Mouse (Mus musculus) 416B (cell line): ENCODE measurements around the gene Vps4a.
"Not testable (repeated sequence)": the region's sequence is repeated elsewhere in the genome, so short reads cannot be mapped to it uniquely, and the experiment has no call there.

Source experiments
- DNase-seq: peaks from one replicate; pipeline ENCODE4 v3.0.0; 2011; ENCODE audit warnings: low read depth

Vps4a gene

GRCm38 (mm10) chr8:107030650-107031576 is at the start of gene Vps4a:
Vps4a (plus strand) TSS chr8:107031222.
- DNase-seq, result peak; percentile 90

- DNase-seq, result no peak
These were observed 45.6 kb upstream of the Vps4a start for GRCm38 (mm10) chr8:106985404-106985821.

- no peak for DNase-seq
These were observed 45.1 kb upstream of the Vps4a start for GRCm38 (mm10) chr8:106985951-106986350.

- no peak for DNase-seq
These were observed 43.5 kb upstream of the Vps4a start for GRCm38 (mm10) chr8:106987557-106987956.

GRCm38 (mm10) chr8:106991393-106991792 is 39.6 kb upstream of the Vps4a start:
- DNase-seq, result no peak

- DNase-seq, result peak; percentile 27
These were observed 34.7 kb upstream of the Vps4a start for GRCm38 (mm10) chr8:106996339-106996738.

GRCm38 (mm10) chr8:106997416-106997815 is 33.6 kb upstream of the Vps4a start:
- DNase-seq, result peak; percentile 28

GRCm38 (mm10) chr8:106999068-106999467 is 32.0 kb upstream of the Vps4a start:
- DNase-seq, result no peak

GRCm38 (mm10) chr8:107002532-107002931 is 28.5 kb upstream of the Vps4a start:
- DNase-seq, result peak; percentile 85

- no peak for DNase-seq
These were observed 23.2 kb upstream of the Vps4a start for GRCm38 (mm10) chr8:107007795-107008194.

- DNase-seq, result no peak
These were observed 18.4 kb upstream of the Vps4a start for GRCm38 (mm10) chr8:107012666-107013065.

GRCm38 (mm10) chr8:107014915-107015314 is 16.1 kb upstream of the Vps4a start:
- DNase-seq, result no peak

GRCm38 (mm10) chr8:107023479-107023878 is 7.5 kb upstream of the Vps4a start:
- DNase-seq, result peak; percentile 68

- DNase-seq, result no peak
These were observed 1.7 kb upstream of the Vps4a start for GRCm38 (mm10) chr8:107029310-107029709.

GRCm38 (mm10) chr8:107030058-107030457 is 964 bp upstream of the Vps4a start:
- DNase-seq, result peak; percentile 79

- DNase-seq, result peak; percentile 13
These were observed 612 bp downstream of the Vps4a start for GRCm38 (mm10) chr8:107031577-107032090.

GRCm38 (mm10) chr8:107033609-107034008 is 2.6 kb downstream of the Vps4a start:
- DNase-seq, result not testable (repeated sequence)

- no peak for DNase-seq
These were observed 4.6 kb downstream of the Vps4a start for GRCm38 (mm10) chr8:107035641-107036040.

GRCm38 (mm10) chr8:107036626-107037025 is 5.6 kb downstream of the Vps4a start:
- peak; percentile 87 for DNase-seq

GRCm38 (mm10) chr8:107040632-107041031 is 9.6 kb downstream of the Vps4a start:
- no peak for DNase-seq

- no peak for DNase-seq
These were observed 14.5 kb downstream of the Vps4a start for GRCm38 (mm10) chr8:107045478-107045877.

- peak; percentile 47 for DNase-seq
These were observed 16.0 kb downstream of the Vps4a start for GRCm38 (mm10) chr8:107046976-107047375.
